Comparison of ENCODE assay signal across 28 mouse cellular contexts in the genomic region with DNA sequence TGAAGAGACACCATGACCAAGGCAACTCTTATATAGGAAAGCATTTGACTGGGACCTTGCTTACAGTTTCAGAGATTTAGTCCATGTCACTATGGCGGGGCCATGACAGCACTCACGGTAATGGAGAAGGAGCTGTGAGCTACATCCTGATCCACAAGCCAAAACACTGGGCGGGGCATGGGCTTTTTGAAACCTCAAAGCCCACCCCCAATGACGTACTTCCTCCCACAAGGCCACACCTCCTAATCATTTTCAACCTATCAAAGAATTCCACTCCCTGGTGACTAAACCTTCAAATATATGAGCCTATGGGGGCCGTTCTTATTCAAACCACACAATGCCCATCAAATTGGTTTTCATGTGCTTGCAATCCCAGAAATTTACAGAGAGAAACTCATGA. TPM values are rescaled to one million over a fixed set of nuclear protein-coding genes. Genes with fewer than 3 reads are reported as not detected.
DNase-seq lines count a peak whose midpoint lies in the region; ATAC-seq and TF ChIP-seq lines count a peak whose summit lies in the region.
"Had no signal": no experiment of that assay in that cellular context is flagged by ENCODE, and none has a peak within 500 bp of the region (broad histone marks: within the 10 kb centered on the region; RNA-seq: fewer than 3 reads in every experiment).

No protein-coding gene starts in this region.

- no peak overlapping the region for H3K4me2 ChIP-seq in CH12.LX (ENCODE audit: insufficient read depth, low read depth, poor library complexity, severe bottlenecking)
- no peak overlapping the region for H3K4me2 ChIP-seq in liver, embryonic 11.5 days
- H3K4me2 ChIP-seq: embryonic facial prominence, embryonic 12.5 days; embryonic facial prominence, embryonic 15.5 days; heart, embryonic 13.5 days; hindbrain, embryonic 14.5 days had no signal

- no peak for TF ChIP-seq CTCF in CH12.LX (conservative IDR thresholded peaks at IDR 0.05 in 1 of 2, IDR thresholded peaks at IDR 0.05 in 1 of 2; ENCODE audit: low read depth in 2 of 2, low read length in 2 of 2)

- TF ChIP-seq POLR2A in CH12.LX (IDR thresholded peaks at IDR 0.05; ENCODE audit: low read depth, low read length), result no peak

- H3K4me1 ChIP-seq in CH12.LX (ENCODE audit: control insufficient read depth in 1 of 2, insufficient read depth in 2 of 2), result no peaks in the 10 kb centered on the region
- H3K4me1 ChIP-seq in liver, embryonic 11.5 days (replicated peaks; ENCODE audit: control insufficient read depth, insufficient read depth, low read length), result peaks cover 3% of the 10 kb centered on the region

- peak; percentile 57 for DNase-seq in 416B (ENCODE audit: low read depth)
- DNase-seq in CH12.LX (ENCODE audit: extremely low read depth), result peak; percentile 13
- peak; percentile 83 for DNase-seq in R1 (ENCODE audit: low read depth, low spot score)
- DNase-seq in induced T-regulatory cell, adult 2 months (ENCODE audit: low read depth), result peak; percentile 41
- DNase-seq in spleen, postnatal 10 days (ENCODE audit: low spot score in 2 of 2), result no peak
- no peak for DNase-seq in liver, embryonic 11.5 days (ENCODE audit: low spot score)
- DNase-seq in cerebellum, postnatal 4 days (ENCODE audit: low spot score in 2 of 2), result no peak
- DNase-seq: adrenal gland, adult 2 months; adrenal gland, postnatal 14 days; cerebellum, adult 11 months; cerebellum, adult 2 months; cerebellum, adult 9-11 months; forebrain, postnatal 0 days; gastrocnemius, postnatal 25 days; heart, adult 2 months; heart, postnatal 14 days; heart, postnatal 4 days had no signal

- no peaks in the 10 kb centered on the region for H3K36me3 ChIP-seq in CH12.LX (replicated peaks in 1 of 2; ENCODE audit: control insufficient read depth in 1 of 2, insufficient read depth in 1 of 2, low read length in 1 of 2)
- H3K36me3 ChIP-seq in liver, embryonic 11.5 days (ENCODE audit: control insufficient read depth, insufficient read depth, low read length), result no peaks in the 10 kb centered on the region
- H3K36me3 ChIP-seq: embryonic facial prominence, embryonic 12.5 days; embryonic facial prominence, embryonic 15.5 days; heart, embryonic 10.5 days; heart, embryonic 13.5 days had no signal

- no peak overlapping the region for H3K27ac ChIP-seq in CH12.LX (ENCODE audit: insufficient read depth, low read depth)
- H3K27ac ChIP-seq in liver, embryonic 11.5 days (ENCODE audit: low read depth, low read length), result no peak overlapping the region
- H3K27ac ChIP-seq: embryonic facial prominence, embryonic 12.5 days; embryonic facial prominence, embryonic 15.5 days; gastrocnemius, adult 2 months; heart, adult 2 months; heart, embryonic 10.5 days; heart, embryonic 13.5 days; hindbrain, embryonic 14.5 days; hindbrain, postnatal 0 days had no signal

- ATAC-seq in liver, embryonic 11.5 days (replicated peaks; ENCODE audit: low FRiP score), result no peak
- ATAC-seq: forebrain, embryonic 14.5 days; forebrain, postnatal 0 days; hindbrain, postnatal 0 days; intestine, postnatal 0 days had no signal

- in situ Hi-C loops in CH12.LX (cut with MboI; ENCODE audit: low pct_ligation_motif_present, low pct_unique_long_range_greater_than_20kb, low sequenced_read_pairs), result loop anchor here (5.0 kb wide), 1 partner anchor 142 kb away; no protein-coding TSS in a partner anchor

- H3K79me2 ChIP-seq in CH12.LX (replicated peaks; ENCODE audit: control insufficient read depth, extremely low read depth, insufficient read depth, poor library complexity, severe bottlenecking), result no peaks in the 10 kb centered on the region

- H3K9me3 ChIP-seq in CH12.LX (replicated peaks; ENCODE audit: low read length), result no peaks in the 10 kb centered on the region
- H3K9me3 ChIP-seq in liver, embryonic 11.5 days (ENCODE audit: control insufficient read depth, low read length), result no peaks in the 10 kb centered on the region
- H3K9me3 ChIP-seq: embryonic facial prominence, embryonic 12.5 days; embryonic facial prominence, embryonic 15.5 days; heart, embryonic 10.5 days; heart, embryonic 13.5 days had no signal

- H3K27me3 ChIP-seq in CH12.LX (replicated peaks), result peaks cover 56% of the 10 kb centered on the region
- H3K27me3 ChIP-seq in liver, embryonic 11.5 days (replicated peaks; ENCODE audit: control insufficient read depth, insufficient read depth, low read length), result no peaks in the 10 kb centered on the region
- H3K27me3 ChIP-seq: embryonic facial prominence, embryonic 15.5 days had no signal

- TF ChIP-seq EP300 in CH12.LX (IDR thresholded peaks at IDR 0.05; ENCODE audit: low read length), result no peak

- dilution Hi-C loops in CH12.LX (cut with MboI; ENCODE audit: extremely low pct_ligation_motif_present, extremely low pct_unique_long_range_greater_than_20kb, low sequenced_read_pairs), result no loop called here

- WGBS in liver, embryonic 11.5 days, result 79% methylated on average over 5 of the region's 5 CpGs

- TF ChIP-seq RAD21 in CH12.LX (IDR thresholded peaks at IDR 0.05; ENCODE audit: low read depth, low read length), result no peak

- no peak overlapping the region for H3K4me3 ChIP-seq in CH12.LX (replicated peaks in 1 of 3; ENCODE audit: low read depth in 2 of 3, low read length in 2 of 3, poor library complexity in 1 of 3)
- H3K4me3 ChIP-seq in liver, embryonic 11.5 days (ENCODE audit: low read depth, low read length), result no peak overlapping the region
- H3K4me3 ChIP-seq: embryonic facial prominence, embryonic 12.5 days; embryonic facial prominence, embryonic 15.5 days; gastrocnemius, adult 2 months; heart, adult 2 months; heart, embryonic 10.5 days; heart, embryonic 13.5 days had no signal

- no peak overlapping the region for H3K9ac ChIP-seq in CH12.LX (ENCODE audit: insufficient read depth, low read depth)
- H3K9ac ChIP-seq in liver, embryonic 11.5 days (ENCODE audit: low read depth, low read length), result no peak overlapping the region
- H3K9ac ChIP-seq: embryonic facial prominence, embryonic 12.5 days; embryonic facial prominence, embryonic 15.5 days; forebrain, postnatal 0 days; heart, embryonic 13.5 days; hindbrain, embryonic 14.5 days had no signal

TF ChIP-seq in CH12.LX, 34 proteins besides CTCF, POLR2A, EP300 and RAD21:
- no peak for TF ChIP-seq MEF2A (IDR thresholded peaks at IDR 0.05; ENCODE audit: borderline replicate concordance, low read depth, low read length)
TF ChIP-seq in CH12.LX: peak in this region for 0.

RNA-seq across cellular contexts. Expression of a gene that starts 47.1 kb away (rescaled TPM):
- not detected in 2 replicates for total RNA-seq in CH12.LX (2012; rRNA removed)
- not detected in 2 replicates for total RNA-seq in CH12.LX (2014; rRNA removed)
- 0.24 TPM in 1 of 2 replicates, not detected in the other for polyA plus RNA-seq in CH12.LX (2012; ENCODE audit: insufficient read length, low read depth)
- polyA plus RNA-seq in liver, embryonic 11.5 days (2014; fragmentation: Nextera tagmentation; extraction: Ambion mirVana), result not detected in 2 replicates
- total RNA-seq: adrenal gland, adult 2 months; adrenal gland, postnatal 14 days; forebrain, postnatal 0 days; gastrocnemius, adult 2 months; gastrocnemius, postnatal 25 days; heart, adult 2 months; heart, postnatal 14 days; heart, postnatal 4 days; hindbrain, postnatal 0 days had no signal
- polyA plus RNA-seq: C2C12; forebrain, embryonic 11.5 days; forebrain, embryonic 14.5 days; heart, adult 2 months; heart, embryonic 13.5 days; hindbrain, embryonic 14.5 days; intestine, postnatal 0 days had no signal

RNA-seq across cellular contexts. Expression of a gene that starts 54.0 kb away (rescaled TPM):
- total RNA-seq in CH12.LX (2012; rRNA removed), result 209 and 220 TPM in 2 replicates
- total RNA-seq in CH12.LX (2014; rRNA removed), result 169 and 185 TPM in 2 replicates
- 168 and 182 TPM in 2 replicates for polyA plus RNA-seq in CH12.LX (2012; ENCODE audit: insufficient read length, low read depth)
- 320 and 354 TPM in 2 replicates for polyA plus RNA-seq in liver, embryonic 11.5 days (2014; fragmentation: Nextera tagmentation; extraction: Ambion mirVana)

Comparison
In these comparisons a context has a peak if more than half of its experiments do, and no peak if none do; other contexts are left out.
1. DNase-seq: peak in 416B (single experiment), CH12.LX (single experiment), R1 (single experiment) and induced T-regulatory cell, adult 2 months (single experiment); none in spleen, postnatal 10 days (0 of 2), liver, embryonic 11.5 days (single experiment) and cerebellum, postnatal 4 days (0 of 2).